In genomic region chr19:28382168-28382911, GRCm38 (mm10) we compare ENCODE assay signal across 8 mouse cellular contexts.
DNase-seq lines count a peak whose midpoint lies in the region; ATAC-seq and TF ChIP-seq lines count a peak whose summit lies in the region.

No protein-coding gene starts in this region.

- DNase-seq in heart, postnatal 4 days = peak; percentile 8
- no peak for DNase-seq in heart, postnatal 25 days (ENCODE audit: low spot score)
- DNase-seq in brain, embryonic 14.5 days (ENCODE audit: low read depth) = peak; percentile 94
- DNase-seq in hindbrain, embryonic 11.5 days (ENCODE audit: low spot score) = peak; percentile 47
- DNase-seq in urinary bladder, adult 2 months (ENCODE audit: low spot score) = no peak

- no peak for TF ChIP-seq CTCF in brain, embryonic 14.5 days (IDR thresholded peaks at IDR 0.05; ENCODE audit: borderline replicate concordance, extremely low read depth, insufficient read depth, insufficient read length)

- intact Hi-C loops in heart, postnatal 25 days (cut with DNase I) = no loop called here

- 39% methylated on average over 9 of the region's 10 CpGs for WGBS in hindbrain, embryonic 11.5 days
- 36% methylated on average over 10 of the region's 10 CpGs for WGBS in midbrain, embryonic 12.5 days

- H3K9me3 ChIP-seq in hindbrain, embryonic 11.5 days (ENCODE audit: control insufficient read depth, low read length) = no peaks in the 10 kb centered on the region
- H3K9me3 ChIP-seq in midbrain, embryonic 12.5 days = no peaks in the 10 kb centered on the region

- H3K4me2 ChIP-seq in hindbrain, embryonic 11.5 days (replicated peaks; ENCODE audit: low read depth, low read length) = no peak overlapping the region
- peak overlapping the region; percentile 18 for H3K4me2 ChIP-seq in midbrain, embryonic 12.5 days (replicated peaks)

- H3K4me1 ChIP-seq in hindbrain, embryonic 11.5 days (replicated peaks; ENCODE audit: control insufficient read depth, insufficient read depth, low read length) = no peaks in the 10 kb centered on the region; the same call in 1 of the 2 replicates
- peaks cover 28% of the 10 kb centered on the region for H3K4me1 ChIP-seq in midbrain, embryonic 12.5 days

- 0 out of 2 replicates have a peak overlapping the region, but pooled peaks have one; percentile 12 for H3K27ac ChIP-seq in hindbrain, embryonic 11.5 days (ENCODE audit: low read depth, low read length)
- H3K27ac ChIP-seq in midbrain, embryonic 12.5 days (replicated peaks) = no peak overlapping the region

- peak; percentile 78 for ATAC-seq in hindbrain, embryonic 11.5 days (ENCODE audit: low FRiP score)
- peak; percentile 77 for ATAC-seq in midbrain, embryonic 12.5 days (ENCODE audit: low FRiP score, low read depth)
- ATAC-seq in activated CD4-positive, CD25-positive, alpha-beta regulatory T cell, adult 4 months = no peak
- no peak for ATAC-seq in megakaryocyte progenitor cell, adult 5-6 weeks (replicated peaks; ENCODE audit: poor library complexity)

- H3K4me3 ChIP-seq in hindbrain, embryonic 11.5 days (ENCODE audit: low read depth, low read length) = no peak overlapping the region
- H3K4me3 ChIP-seq in midbrain, embryonic 12.5 days = no peak overlapping the region

- TF ChIP-seq POLR2A in brain, embryonic 14.5 days (IDR thresholded peaks at IDR 0.05; ENCODE audit: borderline replicate concordance, extremely low read depth, insufficient read depth, insufficient read length, poor library complexity, severe bottlenecking) = no peak

- no peaks in the 10 kb centered on the region for H3K27me3 ChIP-seq in hindbrain, embryonic 11.5 days (ENCODE audit: control insufficient read depth, insufficient read depth, low read length)
- H3K27me3 ChIP-seq in midbrain, embryonic 12.5 days = peaks cover 40% of the 10 kb centered on the region

- H3K9ac ChIP-seq in hindbrain, embryonic 11.5 days (ENCODE audit: low read depth, low read length) = no peak overlapping the region
- no peak overlapping the region for H3K9ac ChIP-seq in midbrain, embryonic 12.5 days (replicated peaks)

- H3K36me3 ChIP-seq in hindbrain, embryonic 11.5 days (ENCODE audit: control insufficient read depth, insufficient read depth, low read length) = no peaks in the 10 kb centered on the region
- H3K36me3 ChIP-seq in midbrain, embryonic 12.5 days = no peaks in the 10 kb centered on the region

Comparison
In these comparisons a context has a peak if more than half of its experiments do, and no peak if none do; other contexts are left out.
1. DNase-seq: peak in heart, postnatal 4 days (single experiment), brain, embryonic 14.5 days (single experiment) and hindbrain, embryonic 11.5 days (single experiment); none in heart, postnatal 25 days (single experiment) and urinary bladder, adult 2 months (single experiment).
2. ATAC-seq: peak in hindbrain, embryonic 11.5 days (single experiment) and midbrain, embryonic 12.5 days (single experiment); none in activated CD4-positive, CD25-positive, alpha-beta regulatory T cell, adult 4 months (single experiment) and megakaryocyte progenitor cell, adult 5-6 weeks (single experiment).